Mouse (Mus musculus) CH12.LX (cell line): ENCODE measurements around the gene Smim7. TPM values are rescaled to one million over a fixed set of nuclear protein-coding genes. Genes with fewer than 3 reads are reported as not detected.

Experiments
- DNase-seq: peaks from one replicate; pipeline ENCODE4 v3.0.0-alpha.2; 2013; ENCODE audit errors: extremely low read depth
- H3K27ac ChIP-seq: 2 replicates; pipeline ENCODE4 v1.5.1; 2012; ENCODE audit warnings: low read depth, mild to moderate bottlenecking, control low read depth, moderate library complexity; ENCODE audit not compliant: insufficient read depth
- H3K27me3 ChIP-seq: replicated peaks from 2 replicates; pipeline ENCODE3; 2012; ENCODE audit warnings: inconsistent platforms
- H3K36me3 ChIP-seq, 2 experiments: replicated peaks in 1 of 2; 2 replicates each; pipeline versions ENCODE3 to v1.6.1; 2012; ENCODE audit warnings: inconsistent platforms in 1 of 2, low read length in 1 of 2, mild to moderate bottlenecking in 1 of 2, mixed read lengths in 1 of 2, moderate library complexity in 1 of 2; ENCODE audit not compliant: control insufficient read depth in 1 of 2, insufficient read depth in 1 of 2
- H3K4me1 ChIP-seq, 2 experiments: 2 replicates each; pipeline ENCODE4 v1.6.1; 2012; ENCODE audit warnings: inconsistent platforms in 1 of 2, moderate library complexity in 1 of 2; ENCODE audit not compliant: insufficient read depth in 2 of 2, control insufficient read depth in 1 of 2
- H3K4me2 ChIP-seq: 2 replicates; pipeline ENCODE4 v1.6.1; 2012; ENCODE audit warnings: low read depth, mild to moderate bottlenecking, control low read depth; ENCODE audit not compliant: poor library complexity, insufficient read depth, severe bottlenecking
- H3K4me3 ChIP-seq, 3 experiments: fragments of 150-350 bp in 1 of 3; sonication (generic) in 1 of 3; replicated peaks in 1 of 3; 2 replicates each; pipeline versions ENCODE3 to v1.5.1; 2011 to 2012; ENCODE audit warnings: low read depth in 2 of 3, low read length in 2 of 3, mild to moderate bottlenecking in 2 of 3, moderate library complexity in 2 of 3, control low read depth in 1 of 3, improper control_type of control experiment in 1 of 3, inconsistent platforms in 1 of 3, mixed read lengths in 1 of 3; ENCODE audit not compliant: poor library complexity in 1 of 3
- H3K79me2 ChIP-seq: replicated peaks from 2 replicates; pipeline ENCODE4 v1.6.1; 2012; ENCODE audit warnings: mild to moderate bottlenecking, moderate library complexity; ENCODE audit not compliant: control insufficient read depth, poor library complexity, insufficient read depth, severe bottlenecking; ENCODE audit errors: extremely low read depth
- H3K9ac ChIP-seq: 2 replicates; pipeline ENCODE4 v1.6.1; 2012; ENCODE audit warnings: low read depth, mild to moderate bottlenecking, control low read depth, moderate library complexity; ENCODE audit not compliant: insufficient read depth
- H3K9me3 ChIP-seq: replicated peaks from 2 replicates; pipeline ENCODE3; 2012; ENCODE audit warnings: low read length, inconsistent platforms, mixed read lengths
- CHD2 ChIP-seq: IDR thresholded peaks from 2 replicates; pipeline ENCODE4 v1.6.1; 2011; ENCODE audit warnings: low read length, improper control_type of control experiment
- CTCF ChIP-seq, 2 experiments: IDR thresholded peaks in 1 of 2; conservative IDR thresholded peaks in 1 of 2; 2 replicates each; pipeline ENCODE4 v1.5.1; 2011 to 2012; ENCODE audit warnings: low read depth in 2 of 2, low read length in 2 of 2, improper control_type of control experiment in 1 of 2, inconsistent platforms in 1 of 2, mild to moderate bottlenecking in 1 of 2, moderate library complexity in 1 of 2
- E2F4 ChIP-seq: IDR thresholded peaks from 2 replicates; pipeline ENCODE4 v1.6.1; 2011; ENCODE audit warnings: low read depth, low read length, improper control_type of control experiment; ENCODE audit not compliant: insufficient replicate concordance
- ELF1 ChIP-seq: IDR thresholded peaks from 2 replicates; pipeline ENCODE4 v1.6.1; 2014; ENCODE audit warnings: low read depth, mild to moderate bottlenecking, inconsistent platforms, low read length, improper control_type of control experiment
- EP300 ChIP-seq: IDR thresholded peaks from 2 replicates; pipeline ENCODE4 v1.6.1; 2011; ENCODE audit warnings: low read length, improper control_type of control experiment
- ETS1 ChIP-seq: conservative IDR thresholded peaks from 2 replicates; pipeline ENCODE4 v1.6.1; 2012; ENCODE audit warnings: low read depth, mild to moderate bottlenecking, inconsistent platforms, low read length, improper control_type of control experiment, moderate library complexity
- HCFC1 ChIP-seq: IDR thresholded peaks from 2 replicates; pipeline ENCODE4 v1.6.1; 2012; ENCODE audit warnings: low read depth, mild to moderate bottlenecking, inconsistent platforms, low read length, improper control_type of control experiment
- JUND ChIP-seq: conservative IDR thresholded peaks from 2 replicates; pipeline ENCODE4 v1.6.1; 2011; ENCODE audit warnings: low read depth, low read length, improper control_type of control experiment
- KAT2A ChIP-seq: IDR thresholded peaks from 2 replicates; pipeline ENCODE4 v1.6.1; 2012; ENCODE audit warnings: low read length, improper control_type of control experiment, inconsistent platforms; ENCODE audit not compliant: insufficient replicate concordance
- MAX ChIP-seq: IDR thresholded peaks from 2 replicates; pipeline ENCODE4 v1.6.1; 2011; ENCODE audit warnings: low read length, improper control_type of control experiment
- MAZ ChIP-seq: IDR thresholded peaks from 2 replicates; pipeline ENCODE4 v1.6.1; 2012; ENCODE audit warnings: low read depth, mild to moderate bottlenecking, inconsistent platforms, low read length, improper control_type of control experiment, moderate library complexity
- PAX5 ChIP-seq: IDR thresholded peaks from 2 replicates; pipeline ENCODE4 v1.6.1; 2012; ENCODE audit warnings: low read length, inconsistent platforms, mixed read lengths
- POLR2A ChIP-seq: IDR thresholded peaks from 2 replicates; pipeline ENCODE4 v1.6.1; 2011; ENCODE audit warnings: low read depth, mild to moderate bottlenecking, improper control_type of control experiment, low read length
- UBTF ChIP-seq: IDR thresholded peaks from 2 replicates; pipeline ENCODE4 v1.6.1; 2012; ENCODE audit warnings: low read depth, mild to moderate bottlenecking, inconsistent platforms, low read length, improper control_type of control experiment, moderate library complexity
- ZC3H11A ChIP-seq: IDR thresholded peaks from 2 replicates; pipeline ENCODE4 v1.6.1; 2012; ENCODE audit warnings: low read depth, mild to moderate bottlenecking, inconsistent platforms, low read length, improper control_type of control experiment
- ZMIZ1 ChIP-seq: IDR thresholded peaks from 2 replicates; pipeline ENCODE4 v1.6.1; 2012; ENCODE audit warnings: low read depth, mild to moderate bottlenecking, inconsistent platforms, low read length, improper control_type of control experiment
- dilution Hi-C: fragments of 300-500 bp; cut with MboI; formaldehyde crosslinking; loops from 2 replicates; pipeline ENCODE4 v1.14.3; 2020; ENCODE audit warnings: low sequenced_read_pairs; ENCODE audit not compliant: extremely low pct_unique_long_range_greater_than_20kb, extremely low pct_ligation_motif_present
- in situ Hi-C: fragments of 300-500 bp; cut with MboI; formaldehyde crosslinking; loops from 3 replicates; pipeline ENCODE4 v1.14.3; 2019; ENCODE audit warnings: low sequenced_read_pairs, low pct_ligation_motif_present, low pct_unique_long_range_greater_than_20kb, mixed read lengths
- polyA plus RNA-seq: library from polyadenylated mRNA; unstranded; fragments of >175 nt; gene quantifications from 2 replicates; pipeline ENCODE4 v1.2.1, GENCODE M21; 2012; ENCODE audit warnings: low read depth; ENCODE audit not compliant: insufficient read length
- total RNA-seq, 2 experiments: library from RNA; depleted of rRNA; stranded (reverse); fragments of 300-350 nt in 1 of 2; fragments of >200 nt in 1 of 2; gene quantifications; 2 replicates each; pipeline ENCODE4 v1.2.3; 2012 to 2014

Gene Smim7
- total and polyA plus RNA-seq, 3 experiments: 37.7 to 70.3 (median 61.0) TPM

DNA sequence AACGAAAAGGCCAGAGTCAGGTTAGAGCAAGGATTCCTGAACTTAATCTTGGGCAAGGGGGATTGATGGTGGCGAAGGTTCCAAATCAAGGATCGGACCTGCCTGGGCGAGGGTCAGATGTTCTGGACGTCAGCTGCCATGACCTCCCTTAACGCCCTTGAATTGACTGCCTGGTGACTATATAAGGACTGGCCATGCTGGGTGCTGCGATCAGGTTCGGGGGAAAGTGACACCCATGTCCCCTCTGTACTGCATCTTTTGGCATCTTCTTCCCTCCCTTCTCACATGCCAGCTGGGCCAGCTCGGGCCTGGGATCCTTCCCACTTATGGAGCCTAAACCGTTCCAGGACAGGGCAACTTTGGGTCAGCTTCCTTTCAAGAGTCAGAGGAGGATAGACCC is 1.6 kb upstream of the Smim7 start:
- TF ChIP-seq PAX5: no peak
- no peak for TF ChIP-seq ZMIZ1
- TF ChIP-seq MAZ: no peak
- no peak for TF ChIP-seq EP300
- TF ChIP-seq KAT2A: no peak
- no peak for TF ChIP-seq E2F4
- H3K9me3 ChIP-seq: peaks cover 3% of the 10 kb centered on the region
- peak overlapping the region; percentile 98 for H3K4me2 ChIP-seq
- peak overlapping the region; percentile 62 to 68 (median 67) for H3K4me3 ChIP-seq
- peaks cover 8% of the 10 kb centered on the region for H3K79me2 ChIP-seq
- in situ Hi-C loops: no loop called here
- peaks cover 23 to 26% of the 10 kb centered on the region in 2 experiments for H3K36me3 ChIP-seq
- peaks cover 7 to 20% of the 10 kb centered on the region in 2 experiments for H3K4me1 ChIP-seq
- dilution Hi-C loops: no loop called here
- no peak for DNase-seq
- peak overlapping the region; percentile 72; the same call in 1 of the 2 replicates for H3K9ac ChIP-seq
- no peak overlapping the region for H3K27ac ChIP-seq
- H3K27me3 ChIP-seq: no peaks in the 10 kb centered on the region

DNA sequence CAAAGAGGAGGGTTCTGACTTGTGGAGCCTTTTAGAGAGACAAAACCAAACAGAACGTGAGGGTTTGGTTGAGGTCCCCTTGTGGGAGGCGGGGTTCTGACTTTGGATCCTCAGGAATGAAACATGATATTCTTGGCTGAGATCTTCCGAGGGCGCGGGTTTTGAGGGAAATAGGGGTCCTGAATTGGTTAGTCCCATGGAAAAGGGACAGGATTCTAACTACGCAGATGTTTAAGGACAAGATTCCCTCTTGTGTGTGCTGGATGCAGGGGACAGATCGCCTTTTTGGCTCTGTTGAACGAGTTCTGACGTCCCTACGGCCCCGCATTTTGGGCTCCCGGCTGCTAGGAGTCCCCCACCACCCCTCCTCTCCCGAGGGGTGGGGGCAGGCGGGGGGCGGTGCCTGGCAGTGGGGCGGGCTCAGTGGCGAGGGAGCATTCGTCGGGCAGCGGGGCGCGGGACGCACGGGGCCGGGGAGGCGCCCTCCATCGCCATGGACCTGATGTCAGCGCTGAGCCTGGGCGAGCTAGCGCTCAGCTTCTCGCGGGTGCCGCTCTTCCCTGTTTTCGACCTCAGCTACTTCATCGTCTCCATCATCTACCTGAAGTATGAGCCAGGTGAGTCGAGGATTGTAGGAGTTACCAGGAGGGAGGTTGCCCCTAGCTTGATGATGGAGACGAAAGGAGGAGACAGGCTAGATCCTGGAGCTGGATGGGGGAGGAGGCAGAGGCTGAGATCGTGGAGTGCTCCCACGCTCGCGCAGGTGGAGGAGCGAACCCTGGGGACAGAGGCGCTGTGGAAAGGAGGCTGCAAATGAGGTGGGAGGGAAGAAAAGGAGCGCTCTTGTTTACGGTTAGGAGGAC is 954 bp upstream of the Smim7 start, which contains the start of gene Tmem38a:
Gene Tmem38a (plus strand): TSS at position 445 of the 863 bp plus-strand sequence.
- Histone ChIP-seq H3K27me3 (no peaks in the 10 kb centered on the region), H3K4me1 (peaks cover 7 to 20% of the 10 kb centered on the region in 2 experiments), H3K4me2 (peak within 1 kb of the TSS; percentile 98), H3K36me3 (peaks cover 28 to 33% of the 10 kb centered on the region in 2 experiments), H3K9ac (peak within 1 kb of the TSS; percentile 72), H3K4me3 (peak within 1 kb of the TSS; percentile 62 to 90 (median 68)), H3K27ac (peak within 1 kb of the TSS; percentile 51), H3K79me2 (peaks cover 8% of the 10 kb centered on the region), H3K9me3 (no peaks in the 10 kb centered on the region)
- peak; percentile 64 for TF ChIP-seq MAZ
- TF ChIP-seq ZMIZ1: peak; percentile 32; the same call in 1 of the 2 replicates
- TF ChIP-seq POLR2A: peak; percentile 36; the same call in 1 of the 2 replicates
- no peak for TF ChIP-seq CTCF (conservative IDR thresholded peaks at IDR 0.05 in 1 of 2, IDR thresholded peaks at IDR 0.05 in 1 of 2; ENCODE audit: low read depth in 2 of 2, low read length in 2 of 2)
- in situ Hi-C loops: no loop called here
- dilution Hi-C loops: no loop called here
- no peak for DNase-seq

- DNase-seq: no peak
- peaks cover 50 to 85% of the 10 kb centered on the region in 2 experiments for H3K36me3 ChIP-seq
- dilution Hi-C loops: no loop called here
Measured at GRCm38 (mm10) chr8:72565970-72566369, 4.9 kb downstream of the Smim7 start.

More at GRCm38 (mm10) chr8:72565970-72566369, 4.9 kb downstream of the Smim7 start:
- TF ChIP-seq UBTF (no peak), CHD2 (no peak), JUND (no peak), CTCF (conservative IDR thresholded peaks at IDR 0.05 in 1 of 2, IDR thresholded peaks at IDR 0.05 in 1 of 2; ENCODE audit: low read depth in 2 of 2, low read length in 2 of 2) (no peak), ELF1 (no peak), ETS1 (no peak), MAX (no peak), ZMIZ1 (no peak), MAZ (no peak), ZC3H11A (no peak), HCFC1 (no peak)
- peaks cover 7 to 13% of the 10 kb centered on the region in 2 experiments for H3K4me1 ChIP-seq
- no peak overlapping the region for H3K4me3 ChIP-seq
- H3K4me2 ChIP-seq: no peak overlapping the region
- H3K9ac ChIP-seq: no peak overlapping the region
- peaks cover 8% of the 10 kb centered on the region for H3K79me2 ChIP-seq
- no peak overlapping the region for H3K27ac ChIP-seq
- no peaks in the 10 kb centered on the region for H3K27me3 ChIP-seq
- in situ Hi-C loops: no loop called here
- no peaks in the 10 kb centered on the region for H3K9me3 ChIP-seq
